ENCODE assay signal across 8 mouse cellular contexts in genomic region chr4:119108495-119109408, GRCm38 (mm10). TPM values are rescaled to one million over a fixed set of nuclear protein-coding genes. Genes with fewer than 3 reads are reported as not detected.
A peak's percentile ranks its signal among the peaks of the same experiment; 100 is the strongest.
DNase-seq lines count a peak whose midpoint lies in the region; ATAC-seq and TF ChIP-seq lines count a peak whose summit lies in the region.

Gene Slc2a1, plus strand, starts transcription at chr4:119108711.

- peak; percentile 90 for ATAC-seq in heart, embryonic 15.5 days (replicated peaks; ENCODE audit: insufficient number of reproducible peaks, insufficient read depth, low FRiP score, low read depth)
- peak; percentile 82 for ATAC-seq in liver, embryonic 14.5 days (ENCODE audit: insufficient read depth)
- peak; percentile 95 for ATAC-seq in neural tube, embryonic 11.5 days (ENCODE audit: insufficient read depth, low FRiP score, low TSS enrichment)
- peak; percentile 91 for ATAC-seq in stomach, postnatal 0 days (ENCODE audit: low FRiP score, low TSS enrichment)

- peak; percentile 58 for TF ChIP-seq POLR2A in brain, embryonic 14.5 days (IDR thresholded peaks at IDR 0.05; ENCODE audit: borderline replicate concordance, extremely low read depth, insufficient read depth, insufficient read length, poor library complexity, severe bottlenecking)

- 0 out of 2 replicates have a peak, but pooled peaks cover 13% of the 10 kb centered on the region for H3K27me3 ChIP-seq in forebrain, embryonic 10.5 days (ENCODE audit: poor library complexity, severe bottlenecking)
- no peaks in the 10 kb centered on the region for H3K27me3 ChIP-seq in heart, embryonic 15.5 days
- no peaks in the 10 kb centered on the region; the same call in 1 of the 2 replicates for H3K27me3 ChIP-seq in liver, embryonic 14.5 days (ENCODE audit: control insufficient read depth, insufficient read depth, low read length)
- no peaks in the 10 kb centered on the region for H3K27me3 ChIP-seq in neural tube, embryonic 11.5 days (ENCODE audit: control insufficient read depth, insufficient read depth, low read length)
- H3K27me3 ChIP-seq in stomach, postnatal 0 days (ENCODE audit: control insufficient read depth, insufficient read depth, low read length) = no peaks in the 10 kb centered on the region

- WGBS in forebrain, embryonic 10.5 days = under 1% methylated on average over 88 of the region's 88 CpGs
- under 1% methylated on average over 80 of the region's 88 CpGs for WGBS in heart, embryonic 15.5 days
- WGBS in liver, embryonic 14.5 days (ENCODE audit: insufficient replicate concordance) = under 1% methylated on average over 81 of the region's 88 CpGs
- under 1% methylated on average over 81 of the region's 88 CpGs for WGBS in neural tube, embryonic 11.5 days
- WGBS in stomach, postnatal 0 days = under 1% methylated on average over 86 of the region's 88 CpGs

- H3K4me1 ChIP-seq in forebrain, embryonic 10.5 days = peaks cover 84% of the 10 kb centered on the region
- peaks cover 67% of the 10 kb centered on the region for H3K4me1 ChIP-seq in heart, embryonic 15.5 days (replicated peaks)
- peaks cover 48 to 68% of the 10 kb centered on the region in 2 experiments for H3K4me1 ChIP-seq in liver, embryonic 14.5 days (replicated peaks; ENCODE audit: control insufficient read depth in 2 of 2, insufficient read depth in 2 of 2, low read length in 1 of 2)
- H3K4me1 ChIP-seq in neural tube, embryonic 11.5 days (ENCODE audit: control insufficient read depth, insufficient read depth, low read length) = peaks cover 24% of the 10 kb centered on the region
- peaks cover 9% of the 10 kb centered on the region for H3K4me1 ChIP-seq in stomach, postnatal 0 days (replicated peaks; ENCODE audit: control insufficient read depth, insufficient read depth)

- H3K9me3 ChIP-seq in forebrain, embryonic 10.5 days = no peaks in the 10 kb centered on the region
- no peaks in the 10 kb centered on the region for H3K9me3 ChIP-seq in heart, embryonic 15.5 days (replicated peaks)
- no peaks in the 10 kb centered on the region for H3K9me3 ChIP-seq in liver, embryonic 14.5 days (ENCODE audit: control insufficient read depth, low read length)
- H3K9me3 ChIP-seq in neural tube, embryonic 11.5 days (ENCODE audit: control insufficient read depth, low read length) = no peaks in the 10 kb centered on the region
- no peaks in the 10 kb centered on the region for H3K9me3 ChIP-seq in stomach, postnatal 0 days (ENCODE audit: control insufficient read depth, low read length)

- H3K4me3 ChIP-seq in forebrain, embryonic 10.5 days = peak within 1 kb of the TSS; percentile 86
- H3K4me3 ChIP-seq in heart, embryonic 15.5 days = peak within 1 kb of the TSS; percentile 83
- peak within 1 kb of the TSS; percentile 71 to 94 for H3K4me3 ChIP-seq in liver, embryonic 14.5 days (ENCODE audit: insufficient read depth in 1 of 2, low read depth in 2 of 2, low read length in 2 of 2)
- H3K4me3 ChIP-seq in neural tube, embryonic 11.5 days (ENCODE audit: low read depth, low read length) = peak within 1 kb of the TSS; percentile 66
- H3K4me3 ChIP-seq in stomach, postnatal 0 days (ENCODE audit: low read depth, low read length) = peak within 1 kb of the TSS; percentile 87

- peak; percentile 64 for TF ChIP-seq EP300 in liver, embryonic 14.5 days (IDR thresholded peaks at IDR 0.05; ENCODE audit: low read depth)
- TF ChIP-seq EP300 in stomach, postnatal 0 days (optimal IDR thresholded peaks at IDR 0.05) = no peak

- H3K36me3 ChIP-seq in forebrain, embryonic 10.5 days (replicated peaks) = peaks cover 37% of the 10 kb centered on the region
- no peaks in the 10 kb centered on the region for H3K36me3 ChIP-seq in heart, embryonic 15.5 days
- H3K36me3 ChIP-seq in liver, embryonic 14.5 days (replicated peaks; ENCODE audit: control insufficient read depth, insufficient read depth, low read depth) = peaks cover 44% of the 10 kb centered on the region
- no peaks in the 10 kb centered on the region for H3K36me3 ChIP-seq in neural tube, embryonic 11.5 days (ENCODE audit: control insufficient read depth, insufficient read depth, low read length)
- no peaks in the 10 kb centered on the region; the same call in 1 of the 2 replicates for H3K36me3 ChIP-seq in stomach, postnatal 0 days (ENCODE audit: control insufficient read depth, insufficient read depth, low read length)

- peak within 1 kb of the TSS; percentile 76 for H3K4me2 ChIP-seq in heart, embryonic 15.5 days
- H3K4me2 ChIP-seq in liver, embryonic 14.5 days (ENCODE audit: low read depth) = peak within 1 kb of the TSS; percentile 81
- peak within 1 kb of the TSS; percentile 70 for H3K4me2 ChIP-seq in neural tube, embryonic 11.5 days (ENCODE audit: low read depth)
- peak within 1 kb of the TSS; percentile 65 for H3K4me2 ChIP-seq in stomach, postnatal 0 days (replicated peaks; ENCODE audit: low read depth)

- peak within 1 kb of the TSS; percentile 87 for H3K9ac ChIP-seq in heart, embryonic 15.5 days
- peak within 1 kb of the TSS; percentile 99 for H3K9ac ChIP-seq in liver, embryonic 14.5 days (replicated peaks)
- H3K9ac ChIP-seq in neural tube, embryonic 11.5 days (ENCODE audit: low read length) = peak within 1 kb of the TSS; percentile 67
- H3K9ac ChIP-seq in stomach, postnatal 0 days (ENCODE audit: low read length) = peak within 1 kb of the TSS; percentile 91

- peak; percentile 91 for DNase-seq in CD4-positive helper T cell, adult 2 months (ENCODE audit: low read depth, low spot score)
- DNase-seq in brain, embryonic 14.5 days (ENCODE audit: low read depth) = peak; percentile 98
- DNase-seq in forebrain, embryonic 10.5 days (ENCODE audit: extremely low spot score, low spot score) = peak; percentile 100
- DNase-seq in kidney, postnatal 25 days = peak; percentile 95 to 98
- DNase-seq in liver, embryonic 14.5 days (ENCODE audit: low read depth in 3 of 3, low spot score in 3 of 3) = peak; percentile 93 to 94 (median 94)
- DNase-seq in neural tube, embryonic 11.5 days (ENCODE audit: low spot score) = peak; percentile 97
- peak; percentile 97 for DNase-seq in stomach, postnatal 0 days (ENCODE audit: low spot score)

- peak within 1 kb of the TSS; percentile 99 for H3K27ac ChIP-seq in forebrain, embryonic 10.5 days
- H3K27ac ChIP-seq in heart, embryonic 15.5 days = peak within 1 kb of the TSS; percentile 97
- peak within 1 kb of the TSS; percentile 94 for H3K27ac ChIP-seq in liver, embryonic 14.5 days
- H3K27ac ChIP-seq in neural tube, embryonic 11.5 days (ENCODE audit: low read depth, low read length) = peak within 1 kb of the TSS; percentile 88
- H3K27ac ChIP-seq in stomach, postnatal 0 days (replicated peaks) = peak within 1 kb of the TSS; percentile 96

- TF ChIP-seq CTCF in brain, embryonic 14.5 days (IDR thresholded peaks at IDR 0.05; ENCODE audit: borderline replicate concordance, extremely low read depth, insufficient read depth, insufficient read length) = peak; percentile 45; the same call in 1 of the 2 replicates
- TF ChIP-seq CTCF in liver, embryonic 14.5 days (IDR thresholded peaks at IDR 0.05; ENCODE audit: low read depth) = peak; percentile 87
- TF ChIP-seq CTCF in stomach, postnatal 0 days (IDR thresholded peaks at IDR 0.05; ENCODE audit: low read depth) = peak; percentile 64

RNA-seq across cellular contexts. Expression of gene Slc2a1, which starts in this region (rescaled TPM):
- 94.7 and 96.9 TPM in 2 replicates for polyA plus RNA-seq in brain, embryonic 14.5 days (2012; rRNA removed)
- 204 and 222 TPM in 2 replicates for polyA plus RNA-seq in forebrain, embryonic 10.5 days (2016; fragmentation: Nextera tagmentation; extraction: Ambion mirVana)
- polyA plus RNA-seq in heart, embryonic 15.5 days (2015; fragmentation: Nextera tagmentation; extraction: Ambion mirVana) = 119 and 127 TPM in 2 replicates
- polyA plus RNA-seq in liver, embryonic 14.5 days (2012; rRNA removed) = 173 and 192 TPM in 2 replicates
- 259 and 296 TPM in 2 replicates for polyA plus RNA-seq in liver, embryonic 14.5 days (2014; fragmentation: Nextera tagmentation; extraction: Ambion mirVana)
- 151 and 162 TPM in 2 replicates for polyA plus RNA-seq in neural tube, embryonic 11.5 days (2014; fragmentation: Nextera tagmentation; extraction: Ambion mirVana)
- 36.9 and 39.8 TPM in 2 replicates for polyA plus RNA-seq in stomach, postnatal 0 days (2015; fragmentation: Nextera tagmentation; extraction: Ambion mirVana)

Comparison
In these comparisons a context has a peak if more than half of its experiments do, and no peak if none do; other contexts are left out.
1. Peak in every context shown above with its lines: DNase-seq, ATAC-seq, H3K4me3 ChIP-seq and H3K27ac ChIP-seq.